Mouse (Mus musculus) forebrain, embryonic 14.5 days (tissue): ENCODE measurements around the gene Myt1. TPM values are rescaled to one million over a fixed set of nuclear protein-coding genes. Genes with fewer than 3 reads are reported as not detected.

Source experiments
- ATAC-seq: fragments of 200-750 bp; cut with Nextera tagmentation; 2 replicates; pipeline ENCODE4 v1.8.0; 2017; ENCODE audit warnings: mild to moderate bottlenecking, moderate library complexity
- DNase-seq: peaks from one replicate; pipeline ENCODE4 v3.0.0-alpha.2; 2015; ENCODE audit warnings: low spot score
- H3K27ac ChIP-seq: fragments of 300-500 bp; sonication (generic); 2 replicates; pipeline ENCODE4 v1.5.1; 2014; ENCODE audit warnings: low read depth, mild to moderate bottlenecking, control low read depth, low read length, moderate library complexity
- H3K27me3 ChIP-seq: fragments of 300-500 bp; sonication (generic); replicated peaks from 2 replicates; pipeline ENCODE4 v1.6.1; 2014; ENCODE audit warnings: low read length, control low read depth, mixed read lengths; ENCODE audit not compliant: control insufficient read depth, insufficient read depth
- H3K36me3 ChIP-seq: fragments of 300-500 bp; sonication (generic); 2 replicates; pipeline ENCODE4 v1.6.1; 2014; ENCODE audit warnings: low read length, control low read depth; ENCODE audit not compliant: control insufficient read depth, insufficient read depth
- H3K4me1 ChIP-seq: fragments of 300-500 bp; sonication (generic); 2 replicates; pipeline ENCODE4 v1.6.1; 2014; ENCODE audit warnings: antibody characterized with exemption, low read length, control low read depth; ENCODE audit not compliant: control insufficient read depth, insufficient read depth
- H3K4me2 ChIP-seq: fragments of 300-500 bp; sonication (generic); 2 replicates; pipeline ENCODE4 v1.6.1; 2014; ENCODE audit warnings: mild to moderate bottlenecking, control low read depth, low read length
- H3K4me3 ChIP-seq: fragments of 300-500 bp; sonication (generic); 2 replicates; pipeline ENCODE4 v1.5.1; 2014; ENCODE audit warnings: low read depth, low read length, control low read depth
- H3K9ac ChIP-seq: fragments of 300-500 bp; sonication (generic); 2 replicates; pipeline ENCODE4 v1.6.1; 2014; ENCODE audit warnings: mild to moderate bottlenecking, low read length, control low read depth, moderate library complexity
- H3K9me3 ChIP-seq: fragments of 300-500 bp; sonication (generic); replicated peaks from 2 replicates; pipeline ENCODE4 v1.6.1; 2016; ENCODE audit warnings: low read length, control low read depth, mixed read lengths; ENCODE audit not compliant: control insufficient read depth
- WGBS: fragments of 180-500 bp; shearing (Covaris S2); extraction: QIAGEN DNeasy Blood & Tissue Kit; methylation state at CpG from one replicate; pipeline ENCODE4 v1.1.7; 2014; 5-methylcytosine and 5-hydroxymethylcytosine counted together
- polyA plus RNA-seq: library from polyadenylated mRNA; unstranded; fragments of >200 nt; fragmentation: Nextera tagmentation; extraction: Ambion mirVana; gene quantifications from 2 replicates; pipeline ENCODE4 v1.2.1, GENCODE M21; 2014

The Myt1 gene
- polyA plus RNA-seq, 1 experiment from 2014 or later: 22.3 TPM

GRCm38 (mm10) chr2:181766672-181767557 lies 3.8 kb downstream of the Myt1 start:
- peaks cover 46% of the 10 kb centered on the region for H3K4me1 ChIP-seq
- ATAC-seq: peak; percentile 74
- WGBS: 9% methylated on average over 14 of the region's 14 CpGs
- no peaks in the 10 kb centered on the region for H3K27me3 ChIP-seq
- H3K4me3 ChIP-seq: peak overlapping the region; percentile 44
- H3K9ac ChIP-seq: peak overlapping the region; percentile 65
- H3K27ac ChIP-seq: peak overlapping the region; percentile 91
- H3K4me2 ChIP-seq: peak overlapping the region; percentile 70
- no peaks in the 10 kb centered on the region for H3K36me3 ChIP-seq
- DNase-seq: peak; percentile 93
- no peaks in the 10 kb centered on the region for H3K9me3 ChIP-seq

DNA sequence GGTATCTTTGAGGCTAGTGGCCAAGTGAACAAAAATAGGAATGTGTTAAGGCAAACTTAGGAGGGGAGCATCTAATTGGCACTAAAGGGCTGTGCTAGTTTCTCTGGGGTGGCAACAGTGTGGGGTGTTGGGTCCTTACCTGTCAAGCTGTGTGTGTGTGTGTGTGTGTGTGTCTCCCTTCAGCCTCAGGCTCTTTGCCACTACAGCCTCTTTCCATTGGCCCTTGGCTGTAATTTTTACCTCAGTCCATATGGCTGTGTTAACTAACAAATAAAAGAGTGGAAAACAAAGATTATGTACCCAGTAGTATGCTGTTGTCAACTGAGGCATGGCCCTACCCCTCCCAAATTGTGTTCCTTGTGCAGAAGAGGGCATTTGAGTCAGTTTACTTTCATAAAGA lies 5.3 kb downstream of the Myt1 start:
- no peak for DNase-seq
- H3K4me2 ChIP-seq: peak overlapping the region; percentile 70
- peaks cover 44% of the 10 kb centered on the region for H3K4me1 ChIP-seq
- H3K9me3 ChIP-seq: no peaks in the 10 kb centered on the region
- no peak for ATAC-seq
- H3K27ac ChIP-seq: no peak overlapping the region
- H3K4me3 ChIP-seq: peak overlapping the region; percentile 44
- H3K9ac ChIP-seq: peak overlapping the region; percentile 65
- no peaks in the 10 kb centered on the region for H3K36me3 ChIP-seq
- no peaks in the 10 kb centered on the region for H3K27me3 ChIP-seq

GRCm38 (mm10) chr2:181769397-181769796 lies 6.3 kb downstream of the Myt1 start:
- H3K4me3 ChIP-seq: peak overlapping the region; percentile 44
- peak overlapping the region; percentile 32; the same call in 1 of the 2 replicates for H3K9ac ChIP-seq
- H3K4me1 ChIP-seq: peaks cover 42% of the 10 kb centered on the region
- no peak overlapping the region for H3K27ac ChIP-seq
- H3K27me3 ChIP-seq: no peaks in the 10 kb centered on the region
- H3K9me3 ChIP-seq: no peaks in the 10 kb centered on the region
- no peaks in the 10 kb centered on the region for H3K36me3 ChIP-seq
- no peak for ATAC-seq
- DNase-seq: no peak
- WGBS: 66% methylated on average over 2 of the region's 2 CpGs
- peak overlapping the region; percentile 70 for H3K4me2 ChIP-seq

DNA sequence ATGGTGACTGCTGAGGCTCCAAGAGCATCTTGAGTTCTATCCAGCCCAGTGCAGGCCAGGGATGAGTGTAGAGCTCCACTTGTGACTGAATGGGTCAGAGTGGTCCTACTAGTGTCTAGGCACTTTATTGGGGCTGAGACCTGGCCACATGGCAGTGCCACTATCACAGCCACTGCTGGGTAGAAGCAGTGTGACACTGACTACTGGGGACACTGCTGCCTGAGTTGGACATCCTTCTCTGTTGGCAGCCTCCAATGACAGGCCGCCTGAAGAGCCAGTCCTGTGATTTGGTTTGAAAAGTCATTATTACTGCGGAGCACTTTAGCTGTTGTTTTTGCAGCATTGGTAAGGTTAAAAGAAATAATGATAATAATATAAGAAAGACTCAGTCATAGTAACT lies 10.1 kb downstream of the Myt1 start:
- DNase-seq: no peak
- WGBS: 41% methylated on average over 2 of the region's 2 CpGs
- Histone ChIP-seq H3K4me1 (peaks cover 25% of the 10 kb centered on the region), H3K36me3 (no peaks in the 10 kb centered on the region), H3K4me2 (0 out of 2 replicates have a peak overlapping the region, but pooled peaks have one; percentile 0), H3K27me3 (no peaks in the 10 kb centered on the region), H3K9me3 (no peaks in the 10 kb centered on the region), H3K9ac (no peak overlapping the region), H3K27ac (peak overlapping the region; percentile 48; the same call in 1 of the 2 replicates), H3K4me3 (no peak overlapping the region)
- ATAC-seq: peak; percentile 42; the same call in 1 of the 2 replicates

DNA sequence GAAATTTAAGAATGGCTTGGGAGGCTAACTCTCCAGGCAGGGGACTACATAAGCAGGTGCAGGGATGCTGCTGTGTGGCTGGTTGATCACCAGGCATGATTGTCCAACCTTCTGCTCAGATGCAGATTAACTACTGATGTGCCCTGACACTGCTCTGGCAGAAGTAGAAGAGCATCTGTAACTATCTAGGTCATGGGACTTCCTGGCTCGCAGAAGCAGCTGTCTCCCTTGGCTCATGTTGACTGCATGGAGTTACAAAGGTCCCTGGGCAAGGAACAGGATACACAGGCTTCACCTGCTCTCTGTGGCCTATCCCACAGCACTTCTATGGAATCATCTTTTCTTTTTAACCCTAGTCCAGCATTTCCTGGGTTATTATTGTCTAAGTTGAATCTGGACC lies 12.7 kb downstream of the Myt1 start:
- DNase-seq (no peak), ATAC-seq (no peak)
- no peak overlapping the region for H3K4me3 ChIP-seq
- H3K9ac ChIP-seq: no peak overlapping the region
- no peaks in the 10 kb centered on the region for H3K27me3 ChIP-seq
- H3K36me3 ChIP-seq: no peaks in the 10 kb centered on the region
- 94% methylated on average over 1 of the region's 1 CpGs for WGBS
- no peak overlapping the region for H3K27ac ChIP-seq
- no peaks in the 10 kb centered on the region for H3K9me3 ChIP-seq
- peaks cover 17% of the 10 kb centered on the region for H3K4me1 ChIP-seq
- H3K4me2 ChIP-seq: no peak overlapping the region

GRCm38 (mm10) chr2:181777715-181778114 lies 14.6 kb downstream of the Myt1 start:
- Histone ChIP-seq H3K27ac (no peak overlapping the region), H3K4me2 (no peak overlapping the region), H3K9ac (no peak overlapping the region), H3K9me3 (no peaks in the 10 kb centered on the region), H3K4me3 (no peak overlapping the region), H3K27me3 (no peaks in the 10 kb centered on the region), H3K36me3 (0 out of 2 replicates have a peak, but pooled peaks cover 2% of the 10 kb centered on the region), H3K4me1 (peaks cover 21% of the 10 kb centered on the region)
- ATAC-seq: no peak
- DNase-seq: no peak
- 53% methylated on average over 2 of the region's 2 CpGs for WGBS

- H3K4me2 ChIP-seq: no peak overlapping the region
- peak overlapping the region; percentile 44; the same call in 1 of the 2 replicates for H3K27ac ChIP-seq
- H3K4me1 ChIP-seq: peaks cover 7% of the 10 kb centered on the region; the same call in 1 of the 2 replicates
- H3K9ac ChIP-seq: no peak overlapping the region
- no peaks in the 10 kb centered on the region for H3K9me3 ChIP-seq
- no peak overlapping the region for H3K4me3 ChIP-seq
- no peaks in the 10 kb centered on the region for H3K27me3 ChIP-seq
- 0% methylated on average over 1 of the region's 1 CpGs for WGBS
- ATAC-seq (no peak), DNase-seq (peak; percentile 59)
- H3K36me3 ChIP-seq: peaks cover 25% of the 10 kb centered on the region
Observed at GRCm38 (mm10) chr2:181781421-181781820, 18.3 kb downstream of the Myt1 start.

DNA sequence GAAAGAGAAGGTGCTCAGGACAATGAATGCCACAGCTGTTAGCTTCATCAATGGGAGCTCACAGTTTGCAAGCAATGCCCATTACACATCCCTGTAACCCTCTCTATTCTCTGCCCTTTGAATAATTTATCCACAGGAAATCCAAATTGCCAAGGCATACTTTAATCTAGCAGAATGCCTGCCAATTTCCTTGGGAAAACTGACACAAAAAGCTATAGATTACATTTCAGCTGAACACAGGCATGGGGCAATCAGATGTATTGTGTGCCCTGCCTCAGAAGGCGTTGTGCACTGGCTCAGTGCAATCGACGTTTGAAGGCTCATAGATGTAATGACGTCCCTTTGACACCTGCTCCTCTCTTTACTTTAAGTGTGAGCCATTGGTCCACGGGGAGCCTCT lies 24.7 kb downstream of the Myt1 start:
- 15% methylated on average over 5 of the region's 5 CpGs for WGBS
- peaks cover 64% of the 10 kb centered on the region for H3K36me3 ChIP-seq
- peak; percentile 46; the same call in 1 of the 2 replicates for ATAC-seq
- H3K4me1 ChIP-seq: peaks cover 9% of the 10 kb centered on the region
- H3K4me2 ChIP-seq: no peak overlapping the region
- H3K27ac ChIP-seq: no peak overlapping the region
- no peaks in the 10 kb centered on the region for H3K27me3 ChIP-seq
- H3K9me3 ChIP-seq: no peaks in the 10 kb centered on the region
- H3K4me3 ChIP-seq: no peak overlapping the region
- peak; percentile 56 for DNase-seq
- H3K9ac ChIP-seq: no peak overlapping the region

GRCm38 (mm10) chr2:181789396-181789795 lies 26.3 kb downstream of the Myt1 start:
- WGBS: 80% methylated on average over 6 of the region's 6 CpGs
- ATAC-seq (no peak), DNase-seq (no peak)
- Histone ChIP-seq H3K4me1 (peaks cover 9% of the 10 kb centered on the region), H3K27me3 (no peaks in the 10 kb centered on the region), H3K9ac (no peak overlapping the region), H3K4me2 (no peak overlapping the region), H3K36me3 (peaks cover 69% of the 10 kb centered on the region), H3K4me3 (no peak overlapping the region), H3K27ac (no peak overlapping the region), H3K9me3 (no peaks in the 10 kb centered on the region)
